Mouse (Mus musculus): ENCODE data around the gene Tstd3.
A peak's percentile ranks its signal among the peaks of the same experiment; 100 is the strongest.

The Tstd3 gene

DNA sequence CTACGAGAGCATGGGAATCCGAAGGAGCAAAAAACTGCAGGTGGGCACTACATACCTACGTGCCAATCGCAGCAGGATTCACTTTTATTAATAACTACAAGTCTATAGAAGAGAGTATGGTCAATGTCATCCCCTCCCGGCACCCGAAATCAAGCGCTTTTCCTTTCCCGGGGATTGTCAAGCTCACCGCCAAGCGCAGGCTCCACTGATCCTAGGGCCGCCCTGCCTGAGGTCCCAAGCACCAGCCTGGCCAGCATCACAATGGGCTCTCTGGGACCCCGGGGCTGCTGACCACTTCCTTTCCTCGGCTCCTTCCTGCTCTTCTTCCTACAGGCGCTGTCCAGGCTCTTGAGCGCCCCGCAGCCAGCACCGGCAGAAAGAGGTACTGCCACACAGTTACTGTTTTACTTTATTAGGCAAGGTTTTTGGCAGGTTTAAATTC lies at the start of gene Tstd3, which contains the start of gene Usp45:
Gene Tstd3, minus strand, starts transcription at position 350 of the 442 bp plus-strand sequence.
Gene Usp45, plus strand, starts transcription at position 294 of the 442 bp plus-strand sequence.
- Histone ChIP-seq H3K27me3 (ENCODE audit: control insufficient read depth, insufficient read depth, low read length, poor library complexity, severe bottlenecking) (no peaks in the 10 kb centered on the region), H3K36me3 (ENCODE audit: control insufficient read depth, insufficient read depth, low read length, poor library complexity, severe bottlenecking) (no peaks in the 10 kb centered on the region)
- DNase-seq (ENCODE audit: low read depth, low spot score): peak; percentile 80

DNA sequence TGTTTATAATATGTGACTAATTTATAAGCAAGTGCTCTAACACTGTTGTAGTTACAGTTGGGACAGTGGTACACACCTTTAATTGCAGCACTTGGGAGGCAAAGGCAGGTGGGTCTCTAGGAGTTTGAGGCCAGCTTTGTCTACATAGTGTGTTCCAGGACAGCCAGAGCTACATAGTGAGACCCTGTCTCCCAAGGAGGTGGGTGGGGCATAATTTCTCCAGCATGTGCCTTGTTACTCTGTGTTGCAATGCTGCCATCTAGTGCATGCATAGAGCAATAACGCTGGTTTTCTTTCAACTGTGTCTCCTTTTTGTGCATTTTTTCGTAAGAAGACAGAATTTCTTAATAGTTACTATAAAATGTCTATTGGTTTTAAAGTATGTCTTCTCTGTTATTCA lies 47.0 kb upstream of the Tstd3 start:
- H3K36me3 ChIP-seq (ENCODE audit: control insufficient read depth, insufficient read depth, low read length, poor library complexity, severe bottlenecking): peaks cover 2% of the 10 kb centered on the region; the same call in 1 of the 2 replicates
- peak; percentile 74 for DNase-seq (ENCODE audit: low read depth, low spot score)
- no peaks in the 10 kb centered on the region for H3K27me3 ChIP-seq (ENCODE audit: control insufficient read depth, insufficient read depth, low read length, poor library complexity, severe bottlenecking)

DNA sequence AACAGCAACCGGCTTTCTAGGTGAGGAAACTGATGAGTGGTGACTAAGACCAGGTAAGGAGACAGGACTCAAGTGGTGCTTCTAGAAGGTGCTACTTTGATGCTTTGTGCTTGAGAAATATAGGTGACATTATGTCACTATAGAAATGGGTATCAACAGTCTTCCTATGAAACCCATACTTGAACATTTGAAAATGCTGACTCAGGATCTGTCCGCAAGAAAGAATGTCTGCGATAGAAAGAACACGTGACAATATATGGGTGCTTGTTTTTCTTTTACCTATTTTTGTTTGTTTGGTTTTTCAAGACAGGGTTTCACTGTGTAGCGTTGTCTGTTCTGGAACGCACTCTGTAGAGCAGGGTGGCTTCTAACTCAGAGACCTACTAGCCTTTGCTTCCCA lies 45.6 kb upstream of the Tstd3 start:
- Histone ChIP-seq H3K36me3 (ENCODE audit: control insufficient read depth, insufficient read depth, low read length, poor library complexity, severe bottlenecking) (peaks cover 2% of the 10 kb centered on the region; the same call in 1 of the 2 replicates), H3K27me3 (ENCODE audit: control insufficient read depth, insufficient read depth, low read length, poor library complexity, severe bottlenecking) (no peaks in the 10 kb centered on the region)
- no peak for DNase-seq (ENCODE audit: low read depth, low spot score)

DNA sequence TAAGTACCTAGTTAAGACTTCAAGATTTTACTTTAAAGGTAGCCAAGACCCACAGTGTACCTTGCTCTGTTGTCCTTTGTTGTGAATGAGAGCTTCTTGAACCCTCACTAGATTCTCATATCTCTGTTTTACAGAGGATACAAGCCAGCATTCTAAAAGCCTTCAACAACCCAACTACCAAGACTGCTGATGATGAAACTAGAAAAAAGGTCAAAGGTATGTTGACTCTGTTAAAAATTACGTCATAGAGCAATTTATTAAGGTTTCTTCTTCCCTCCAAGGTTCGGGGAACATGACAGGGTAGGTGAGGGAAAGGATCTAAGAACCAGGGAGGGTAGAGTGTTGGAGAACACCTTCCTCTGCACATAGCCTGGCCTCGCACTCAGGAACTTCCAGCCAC lies 43.6 kb upstream of the Tstd3 start:
- no peaks in the 10 kb centered on the region for H3K27me3 ChIP-seq (ENCODE audit: control insufficient read depth, insufficient read depth, low read length, poor library complexity, severe bottlenecking)
- peaks cover 2% of the 10 kb centered on the region; the same call in 1 of the 2 replicates for H3K36me3 ChIP-seq (ENCODE audit: control insufficient read depth, insufficient read depth, low read length, poor library complexity, severe bottlenecking)
- DNase-seq (ENCODE audit: low read depth, low spot score): no peak

DNA sequence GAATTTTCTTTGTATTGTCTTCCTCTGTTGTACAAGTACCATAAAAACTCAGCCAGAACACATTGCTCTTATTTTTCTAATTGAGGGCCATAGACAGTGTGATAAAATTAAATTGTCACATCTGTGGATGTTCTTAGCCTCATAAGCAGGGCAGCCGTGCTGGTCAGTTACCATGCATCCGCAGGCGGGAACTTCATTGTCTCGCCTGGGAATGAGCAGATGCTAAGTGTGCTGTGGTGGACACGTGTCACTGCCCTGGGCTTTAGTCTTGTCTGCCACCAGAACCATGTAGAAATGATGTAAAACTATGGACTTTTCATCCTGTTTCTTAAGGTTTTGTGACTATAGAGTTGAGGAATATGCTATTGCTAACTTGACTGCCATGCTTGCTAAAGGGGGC lies 40.2 kb upstream of the Tstd3 start:
- no peaks in the 10 kb centered on the region for H3K27me3 ChIP-seq (ENCODE audit: control insufficient read depth, insufficient read depth, low read length, poor library complexity, severe bottlenecking)
- DNase-seq (ENCODE audit: low read depth, low spot score): no peak
- peaks cover 10% of the 10 kb centered on the region for H3K36me3 ChIP-seq (ENCODE audit: control insufficient read depth, insufficient read depth, low read length, poor library complexity, severe bottlenecking)

DNA sequence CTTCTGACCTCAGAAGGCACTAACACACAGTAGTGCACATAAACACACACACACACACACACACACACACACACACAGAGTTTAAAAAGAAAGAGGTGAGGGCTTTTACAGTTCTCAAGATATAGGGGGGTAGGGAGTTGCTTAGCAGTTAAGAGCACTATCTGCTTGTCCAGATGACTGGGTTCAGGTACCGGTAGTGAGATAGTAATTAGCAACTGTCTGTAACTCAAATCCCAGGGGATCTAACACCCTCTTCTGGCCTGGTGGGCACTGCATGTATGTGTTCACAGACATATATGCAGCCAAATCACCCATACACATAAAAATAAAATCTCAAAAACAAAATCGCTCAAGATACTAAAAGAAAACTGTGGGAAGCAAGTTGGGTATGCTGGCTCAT lies 34.6 kb upstream of the Tstd3 start:
- Histone ChIP-seq H3K36me3 (ENCODE audit: control insufficient read depth, insufficient read depth, low read length, poor library complexity, severe bottlenecking) (peaks cover 20% of the 10 kb centered on the region), H3K27me3 (ENCODE audit: control insufficient read depth, insufficient read depth, low read length, poor library complexity, severe bottlenecking) (no peaks in the 10 kb centered on the region)
- DNase-seq (ENCODE audit: low read depth, low spot score): no peak

DNA sequence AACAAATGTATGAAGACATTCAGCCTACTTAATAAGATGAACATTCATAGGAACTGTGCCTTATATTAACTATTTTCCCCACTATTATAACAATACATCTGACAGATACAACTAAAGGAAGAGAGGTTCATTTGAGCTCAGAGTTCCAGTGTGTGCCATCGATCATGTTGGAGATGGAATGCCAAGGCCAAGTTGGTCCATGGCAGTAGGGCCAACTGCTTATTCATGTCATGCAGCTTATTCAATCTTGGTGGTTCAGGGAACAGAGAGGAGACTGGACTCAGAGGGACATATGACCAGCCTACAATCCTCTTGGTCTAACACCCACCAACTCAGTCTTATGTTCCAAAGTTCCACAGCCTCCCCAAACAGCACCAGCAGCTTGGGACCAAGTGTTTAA lies 34.0 kb upstream of the Tstd3 start:
- H3K36me3 ChIP-seq (ENCODE audit: control insufficient read depth, insufficient read depth, low read length, poor library complexity, severe bottlenecking): peaks cover 23% of the 10 kb centered on the region
- H3K27me3 ChIP-seq (ENCODE audit: control insufficient read depth, insufficient read depth, low read length, poor library complexity, severe bottlenecking): no peaks in the 10 kb centered on the region
- no peak for DNase-seq (ENCODE audit: low read depth, low spot score)

DNA sequence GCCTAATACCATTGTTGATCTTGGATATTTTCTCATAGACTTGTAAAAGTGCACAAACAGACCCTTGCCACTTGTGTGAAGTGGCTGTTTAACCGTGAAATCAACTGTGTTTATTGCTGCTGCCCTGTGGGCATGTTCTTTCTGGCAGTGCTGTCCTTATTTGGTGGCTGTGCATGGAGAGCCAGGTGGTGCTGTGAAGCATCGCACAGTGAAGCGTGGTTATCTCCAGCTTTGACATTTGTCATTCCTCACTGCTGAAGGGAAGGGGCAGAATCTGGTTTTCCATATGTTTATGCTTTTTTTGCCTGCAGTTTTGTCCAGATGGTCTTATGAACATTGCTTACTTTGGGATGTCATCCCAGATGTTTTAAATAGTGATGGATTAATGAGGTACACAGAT lies 26.6 kb upstream of the Tstd3 start:
- DNase-seq (ENCODE audit: low read depth, low spot score): no peak
- H3K27me3 ChIP-seq (ENCODE audit: control insufficient read depth, insufficient read depth, low read length, poor library complexity, severe bottlenecking): no peaks in the 10 kb centered on the region
- peaks cover 12% of the 10 kb centered on the region; the same call in 1 of the 2 replicates for H3K36me3 ChIP-seq (ENCODE audit: control insufficient read depth, insufficient read depth, low read length, poor library complexity, severe bottlenecking)

DNA sequence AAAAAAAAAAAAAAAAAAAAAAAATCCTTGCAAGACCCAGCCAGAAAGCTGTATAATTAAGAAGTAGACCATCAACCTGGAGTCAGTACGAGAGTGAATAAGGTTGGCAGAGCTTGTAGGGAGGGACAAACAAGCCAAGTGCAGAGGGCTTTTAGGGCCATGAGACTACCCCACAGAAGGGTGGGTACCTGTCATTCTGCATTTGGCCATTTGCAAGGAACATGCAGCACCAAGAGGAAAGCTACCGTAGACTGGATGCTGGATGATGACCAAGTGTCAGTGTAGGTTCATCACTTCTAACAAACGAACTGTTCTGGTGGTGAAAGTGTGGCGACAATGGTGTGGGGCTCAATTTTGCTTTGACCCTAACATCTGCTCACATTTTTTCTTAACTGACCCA lies 22.8 kb upstream of the Tstd3 start:
- DNase-seq (ENCODE audit: low read depth, low spot score): no peak
- no peaks in the 10 kb centered on the region for H3K27me3 ChIP-seq (ENCODE audit: control insufficient read depth, insufficient read depth, low read length, poor library complexity, severe bottlenecking)
- peaks cover 5% of the 10 kb centered on the region for H3K36me3 ChIP-seq (ENCODE audit: control insufficient read depth, insufficient read depth, low read length, poor library complexity, severe bottlenecking)

DNA sequence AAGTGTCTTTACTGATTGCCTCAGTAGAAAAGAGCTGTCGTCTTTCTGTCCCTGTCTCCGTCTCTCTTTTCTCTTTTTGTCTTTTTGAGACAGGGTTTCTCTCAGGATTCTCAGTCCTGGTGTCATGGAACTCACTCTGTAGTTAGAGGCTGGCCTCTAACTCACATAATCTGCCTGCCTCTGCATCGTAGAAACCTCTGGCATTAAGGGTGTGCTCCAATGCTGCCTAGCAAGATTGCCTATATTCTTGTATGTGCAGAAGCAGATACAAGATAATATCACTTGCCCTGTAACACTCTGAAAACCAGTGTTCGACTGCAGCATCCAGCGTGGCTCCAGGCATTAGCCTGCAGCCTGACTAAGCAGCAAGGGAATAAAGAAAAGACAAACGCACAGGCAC lies 21.9 kb upstream of the Tstd3 start:
- no peak for DNase-seq (ENCODE audit: low read depth, low spot score)
- no peaks in the 10 kb centered on the region for H3K27me3 ChIP-seq (ENCODE audit: control insufficient read depth, insufficient read depth, low read length, poor library complexity, severe bottlenecking)
- H3K36me3 ChIP-seq (ENCODE audit: control insufficient read depth, insufficient read depth, low read length, poor library complexity, severe bottlenecking): peaks cover 7% of the 10 kb centered on the region

DNA sequence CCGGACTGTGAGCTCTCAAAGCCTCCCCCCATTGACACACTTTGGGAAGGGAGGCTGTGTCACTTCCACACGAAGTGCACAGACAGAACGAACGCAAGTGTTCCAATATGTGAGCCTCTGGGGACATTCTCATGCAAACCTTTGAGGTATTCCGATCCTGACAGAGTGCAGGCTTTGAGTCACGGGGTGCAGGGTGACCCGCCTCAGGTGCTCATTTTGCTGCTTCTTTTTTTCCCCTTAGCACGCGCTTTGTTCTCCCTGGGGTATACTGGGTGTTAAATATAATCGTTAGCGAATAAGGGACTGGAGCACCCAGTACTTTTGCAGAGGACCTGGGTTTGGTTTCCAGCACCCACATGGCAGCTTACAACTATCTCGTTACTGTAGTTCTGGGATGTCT lies 19.3 kb upstream of the Tstd3 start:
- Histone ChIP-seq H3K27me3 (ENCODE audit: control insufficient read depth, insufficient read depth, low read length, poor library complexity, severe bottlenecking) (no peaks in the 10 kb centered on the region), H3K36me3 (ENCODE audit: control insufficient read depth, insufficient read depth, low read length, poor library complexity, severe bottlenecking) (peaks cover 8% of the 10 kb centered on the region)
- DNase-seq (ENCODE audit: low read depth, low spot score): no peak

DNA sequence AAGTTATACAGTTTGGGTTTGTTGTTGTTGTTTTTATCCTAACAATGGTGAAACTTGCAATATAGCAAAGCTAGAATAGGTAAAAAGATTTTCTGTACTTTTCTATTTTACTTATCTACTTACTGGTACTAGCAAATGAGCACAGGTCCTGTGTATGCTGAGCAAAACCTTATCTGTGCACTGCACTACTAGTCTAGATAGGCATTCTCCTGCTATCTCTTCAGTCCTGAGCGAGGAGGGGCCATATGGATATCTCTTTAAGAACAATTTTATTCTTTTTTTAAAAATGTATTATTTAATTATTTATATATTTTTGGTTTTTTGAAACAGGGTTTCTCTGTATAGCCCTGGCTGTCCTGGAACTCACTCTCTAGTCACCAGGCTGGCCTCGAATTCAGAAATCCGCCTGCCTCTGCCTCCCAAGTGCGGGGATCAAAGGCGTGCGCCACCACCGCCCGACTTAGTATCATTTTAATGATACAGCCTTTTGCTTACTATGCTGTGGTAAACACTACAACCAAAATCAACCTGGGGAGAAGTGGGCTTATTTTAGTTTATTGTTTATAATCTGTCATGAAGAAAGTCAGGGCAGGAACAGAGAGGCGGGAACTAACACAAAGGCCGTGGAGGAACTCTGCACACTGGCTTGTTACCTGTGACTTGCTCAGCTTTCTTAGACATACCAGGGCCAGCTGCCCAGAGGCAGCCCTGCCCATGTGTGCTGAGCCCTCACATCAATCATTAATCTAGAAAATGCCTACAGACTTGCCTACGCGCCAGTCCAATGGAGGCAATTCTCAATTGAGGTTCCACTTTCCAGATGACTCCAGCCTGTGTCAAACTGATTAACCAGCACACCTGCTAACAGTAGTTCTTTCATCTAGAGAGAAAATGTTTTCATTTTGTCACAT lies 14.1 kb upstream of the Tstd3 start:
- H3K36me3 ChIP-seq (ENCODE audit: control insufficient read depth, insufficient read depth, low read length, poor library complexity, severe bottlenecking): peaks cover 5% of the 10 kb centered on the region
- H3K27me3 ChIP-seq (ENCODE audit: control insufficient read depth, insufficient read depth, low read length, poor library complexity, severe bottlenecking): no peaks in the 10 kb centered on the region
- no peak for DNase-seq (ENCODE audit: low read depth, low spot score)

DNA sequence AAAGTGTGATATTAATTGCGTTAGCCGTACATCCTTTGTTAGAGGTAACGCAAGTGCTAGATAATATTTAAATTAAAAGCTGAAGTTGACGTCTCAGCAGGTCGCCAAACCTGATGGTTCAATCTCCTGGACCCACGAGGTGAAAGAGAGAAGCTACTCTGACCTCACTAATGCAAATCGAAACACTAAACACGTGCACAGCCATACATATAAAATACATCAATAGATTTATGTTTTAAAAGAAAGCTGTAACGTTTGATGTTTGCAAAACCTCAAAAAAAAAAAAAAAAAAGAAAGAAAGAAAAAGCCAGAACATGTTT lies 9.9 kb upstream of the Tstd3 start:
- H3K27me3 ChIP-seq (ENCODE audit: control insufficient read depth, insufficient read depth, low read length, poor library complexity, severe bottlenecking): no peaks in the 10 kb centered on the region
- peak; percentile 75 for DNase-seq (ENCODE audit: low read depth, low spot score)
- H3K36me3 ChIP-seq (ENCODE audit: control insufficient read depth, insufficient read depth, low read length, poor library complexity, severe bottlenecking): 0 out of 2 replicates have a peak, but pooled peaks cover under 1% of the 10 kb centered on the region

DNA sequence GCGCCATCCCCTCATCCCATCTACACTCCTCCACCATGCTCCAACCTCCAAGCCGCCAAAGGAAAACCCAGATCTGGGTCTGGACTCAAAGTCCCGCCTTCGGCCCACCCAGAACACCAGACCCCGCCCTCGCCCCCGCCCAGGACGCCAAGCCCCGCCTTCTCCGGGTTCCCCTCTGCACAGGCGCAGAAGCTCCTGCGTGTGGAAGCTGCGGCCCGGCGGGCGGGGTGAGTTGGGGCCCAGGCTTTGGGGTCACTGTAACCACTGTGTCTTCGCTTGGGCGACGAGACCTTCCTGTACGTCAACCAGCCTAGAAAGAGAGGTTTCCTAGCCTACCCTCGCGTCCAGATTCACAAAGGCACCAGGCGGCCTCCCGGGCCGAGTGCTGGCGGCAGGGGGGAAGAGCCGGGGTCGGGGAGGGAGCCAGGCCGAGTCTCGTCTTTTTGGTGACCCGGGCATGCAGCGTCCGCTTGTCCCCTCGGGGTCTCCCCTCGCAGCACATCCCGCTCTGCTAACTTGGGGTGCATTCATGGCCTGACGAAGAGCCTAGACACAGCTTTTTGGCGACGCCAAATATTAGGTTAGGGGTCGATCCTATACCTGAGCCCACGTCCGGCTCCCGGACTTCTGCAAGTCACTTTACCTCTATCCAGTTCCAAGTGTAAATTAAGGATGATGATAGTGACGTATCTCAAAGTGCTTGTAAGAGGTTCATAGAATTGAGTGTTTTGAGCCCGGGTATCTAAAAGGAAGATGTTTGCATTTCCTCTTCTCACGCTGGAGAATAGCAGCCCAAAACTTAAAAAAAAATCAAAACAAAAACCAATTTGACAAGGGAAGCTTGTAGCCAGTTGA lies 9.3 kb upstream of the Tstd3 start:
- Histone ChIP-seq H3K36me3 (ENCODE audit: control insufficient read depth, insufficient read depth, low read length, poor library complexity, severe bottlenecking) (no peaks in the 10 kb centered on the region), H3K27me3 (ENCODE audit: control insufficient read depth, insufficient read depth, low read length, poor library complexity, severe bottlenecking) (no peaks in the 10 kb centered on the region)
- peak; percentile 92 for DNase-seq (ENCODE audit: low read depth, low spot score)

DNA sequence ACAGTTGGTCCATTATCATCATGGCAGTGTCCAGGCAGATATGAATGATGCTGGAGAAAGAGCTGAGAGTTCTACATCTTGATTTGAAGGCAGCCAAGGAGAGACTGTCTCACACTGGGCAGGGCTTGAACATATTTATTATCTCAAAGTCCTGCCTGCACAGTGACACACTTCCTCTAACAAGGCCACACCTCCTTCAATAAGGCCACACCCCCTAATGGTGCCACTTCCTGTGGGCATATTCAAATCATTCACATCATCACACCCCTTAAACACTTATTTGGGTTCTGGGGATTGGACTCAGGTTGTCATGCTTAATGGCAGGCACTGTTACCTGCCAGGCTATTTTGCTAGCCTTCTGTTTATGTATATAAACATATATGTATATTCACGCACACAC lies 5.3 kb upstream of the Tstd3 start:
- peak; percentile 43 for DNase-seq (ENCODE audit: low read depth, low spot score)
- no peaks in the 10 kb centered on the region for H3K36me3 ChIP-seq (ENCODE audit: control insufficient read depth, insufficient read depth, low read length, poor library complexity, severe bottlenecking)
- H3K27me3 ChIP-seq (ENCODE audit: control insufficient read depth, insufficient read depth, low read length, poor library complexity, severe bottlenecking): no peaks in the 10 kb centered on the region
